Mouse (Mus musculus) midbrain, embryonic 12.5 days (tissue): ENCODE data around the gene Eif4enif1. TPM values are rescaled to one million over a fixed set of nuclear protein-coding genes. Genes with fewer than 3 reads are reported as not detected.
"Not testable (repeated sequence)": the region's sequence is repeated elsewhere in the genome, so short reads cannot be mapped to it uniquely, and the experiment has no call there.

Source experiments
- ATAC-seq: fragments of 200-750 bp; cut with Nextera tagmentation; 2 replicates; pipeline ENCODE4 v1.8.0; 2017; ENCODE audit warnings: low read depth, moderate TSS enrichment, moderate library complexity; ENCODE audit not compliant: low FRiP score
- H3K27ac ChIP-seq: fragments of 300-500 bp; sonication (generic); replicated peaks from 2 replicates; pipeline ENCODE4 v1.5.1; 2016; ENCODE audit warnings: mild to moderate bottlenecking
- H3K27me3 ChIP-seq: fragments of 300-500 bp; sonication (generic); 2 replicates; pipeline ENCODE4 v1.6.1; 2016; ENCODE audit warnings: mild to moderate bottlenecking
- H3K36me3 ChIP-seq: fragments of 300-500 bp; sonication (generic); 2 replicates; pipeline ENCODE4 v1.6.1; 2016
- H3K4me1 ChIP-seq: fragments of 300-500 bp; sonication (generic); 2 replicates; pipeline ENCODE4 v1.6.1; 2016
- H3K4me2 ChIP-seq: fragments of 300-500 bp; sonication (generic); replicated peaks from 2 replicates; pipeline ENCODE4 v1.6.1; 2016; ENCODE audit warnings: mild to moderate bottlenecking, moderate library complexity
- H3K4me3 ChIP-seq: fragments of 300-500 bp; sonication (generic); 2 replicates; pipeline ENCODE4 v1.5.1; 2016; ENCODE audit warnings: mild to moderate bottlenecking
- H3K9ac ChIP-seq: fragments of 300-500 bp; sonication (generic); replicated peaks from 2 replicates; pipeline ENCODE4 v1.6.1; 2016; ENCODE audit warnings: mild to moderate bottlenecking, moderate library complexity
- H3K9me3 ChIP-seq: fragments of 300-500 bp; sonication (generic); 2 replicates; pipeline ENCODE4 v1.6.1; 2016; ENCODE audit warnings: mild to moderate bottlenecking
- WGBS: fragments of 180-500 bp; shearing (Covaris S2); methylation state at CpG from one replicate; pipeline ENCODE4 v1.1.7; 2016; 5-methylcytosine and 5-hydroxymethylcytosine counted together
- polyA plus RNA-seq: library from polyadenylated mRNA; unstranded; fragments of >200 nt; fragmentation: Nextera tagmentation; extraction: Ambion mirVana; gene quantifications from 2 replicates; pipeline ENCODE4 v1.2.1, GENCODE M21; 2016

Eif4enif1 gene
- polyA plus RNA-seq, 1 experiment from 2014 or later: 60.9 TPM

DNA sequence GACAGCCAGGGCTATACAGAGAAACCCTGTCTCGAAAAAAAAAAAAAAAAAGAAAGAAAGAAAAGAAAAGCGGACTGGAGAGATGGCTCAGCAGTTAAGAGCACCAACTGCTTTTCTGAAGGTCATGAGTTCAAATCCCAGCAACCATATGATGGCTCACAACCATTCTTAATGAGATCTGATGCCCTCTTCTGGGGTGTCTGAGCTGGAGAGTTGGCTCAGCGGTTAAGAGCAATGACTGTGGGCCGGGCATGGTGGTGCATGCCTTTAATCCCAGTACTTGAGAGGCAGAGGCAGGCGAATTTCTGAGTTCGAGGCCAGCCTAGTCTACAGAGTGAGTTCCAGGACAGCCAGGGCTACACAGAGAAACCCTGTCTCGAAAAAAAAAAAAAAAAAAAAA is 1.6 kb upstream of the Eif4enif1 start:
- not testable (repeated sequence) for H3K9me3 ChIP-seq, ATAC-seq, H3K27me3 ChIP-seq, H3K4me1 ChIP-seq, H3K4me2 ChIP-seq, H3K36me3 ChIP-seq, H3K27ac ChIP-seq, H3K9ac ChIP-seq, H3K4me3 ChIP-seq
- WGBS: 87% methylated on average over 5 of the region's 7 CpGs

DNA sequence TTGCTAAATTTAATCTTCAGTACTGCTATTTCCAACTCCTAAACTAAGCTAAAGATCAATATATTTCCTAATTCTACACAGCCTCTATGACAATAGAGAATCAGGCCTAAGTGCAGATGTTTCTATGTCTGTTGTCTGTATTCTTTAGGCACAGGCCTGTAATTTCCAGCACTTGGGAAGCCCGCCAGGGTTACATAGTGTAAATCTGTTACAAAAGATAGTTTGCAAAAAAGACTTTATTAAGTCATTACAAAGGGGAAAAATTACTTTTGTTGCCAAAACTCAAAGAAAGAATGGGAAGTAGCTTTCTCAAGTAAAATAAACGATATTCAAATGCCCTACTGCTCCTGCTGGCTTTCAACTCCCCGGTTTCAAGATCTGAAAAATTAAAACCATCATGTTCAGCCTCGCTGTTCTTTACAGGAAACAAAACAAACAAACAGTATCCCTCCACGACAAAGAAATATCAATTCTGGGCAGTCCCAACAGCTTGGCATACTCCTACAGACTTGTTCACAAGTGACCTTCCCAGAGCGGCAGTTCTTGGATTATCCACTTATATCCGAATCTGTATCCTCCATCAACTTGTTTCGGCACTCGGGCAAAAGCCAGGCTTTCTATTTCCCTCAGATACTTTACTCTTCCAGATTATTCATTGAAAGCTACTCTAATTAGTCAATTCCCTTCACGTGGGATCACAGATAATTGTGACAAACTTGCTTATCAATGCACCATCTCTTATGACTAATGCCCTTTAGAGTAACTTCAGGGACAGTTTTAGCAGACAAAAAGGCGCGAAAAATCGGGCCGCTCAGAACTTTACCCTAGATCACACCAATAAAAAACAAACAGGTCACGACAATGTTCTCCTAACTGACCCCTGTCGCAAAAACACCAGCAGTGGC is 614 bp upstream of the Eif4enif1 start:
- peaks cover 18% of the 10 kb centered on the region for H3K36me3 ChIP-seq
- no peak for ATAC-seq
- H3K9me3 ChIP-seq: no peaks in the 10 kb centered on the region
- no peak overlapping the region for H3K9ac ChIP-seq
- peak overlapping the region; percentile 27 for H3K4me2 ChIP-seq
- peak overlapping the region; percentile 42 for H3K4me3 ChIP-seq
- peak overlapping the region; percentile 35; the same call in 1 of the 2 replicates for H3K27ac ChIP-seq
- H3K27me3 ChIP-seq: no peaks in the 10 kb centered on the region
- 10% methylated on average over 16 of the region's 16 CpGs for WGBS
- peaks cover 7% of the 10 kb centered on the region for H3K4me1 ChIP-seq

DNA sequence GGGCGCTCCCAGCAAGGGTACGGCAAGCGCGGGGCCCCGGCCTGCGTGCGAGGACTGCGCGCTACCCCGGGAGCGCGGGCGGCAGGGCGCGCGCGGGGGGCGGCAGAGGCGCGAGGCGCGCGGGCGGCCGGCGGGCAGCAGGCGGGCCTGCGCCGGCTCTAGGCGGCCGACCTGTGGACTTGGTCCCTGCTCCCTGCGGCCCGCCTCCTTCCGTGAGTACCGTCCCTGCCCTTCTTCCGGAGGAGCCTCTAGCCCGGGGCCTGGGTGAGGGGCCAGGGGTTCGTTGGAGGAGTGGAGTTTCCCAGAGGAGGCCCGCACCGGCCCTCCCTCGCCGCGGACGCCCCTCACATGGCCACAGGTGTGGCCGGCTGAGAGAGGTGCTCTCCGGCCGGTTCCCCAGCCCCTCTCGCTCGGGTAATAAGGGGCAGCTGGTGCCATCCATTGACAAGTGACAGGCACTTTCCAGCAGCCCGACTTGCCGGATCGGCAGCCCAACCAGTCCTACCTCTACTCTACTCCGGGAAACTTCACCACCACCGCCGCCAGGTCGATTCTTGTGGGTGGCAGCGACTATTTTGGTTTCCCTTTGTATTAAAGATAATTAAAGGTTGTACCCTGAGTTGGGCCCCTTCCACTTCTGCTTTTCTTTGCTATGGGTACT is 719 bp downstream of the Eif4enif1 start:
- H3K9ac ChIP-seq: peak overlapping the region; percentile 40
- WGBS: 1% methylated on average over 34 of the region's 57 CpGs
- peaks cover 7% of the 10 kb centered on the region for H3K4me1 ChIP-seq
- peak overlapping the region; percentile 42 for H3K4me2 ChIP-seq
- H3K36me3 ChIP-seq: peaks cover 30% of the 10 kb centered on the region
- H3K27ac ChIP-seq: peak overlapping the region; percentile 16; the same call in 1 of the 2 replicates
- H3K27me3 ChIP-seq: no peaks in the 10 kb centered on the region
- H3K9me3 ChIP-seq: no peaks in the 10 kb centered on the region
- peak; percentile 35 for ATAC-seq
- peak overlapping the region; percentile 42 for H3K4me3 ChIP-seq

GRCm38 (mm10) chr11:3203771-3204170 is 1.6 kb downstream of the Eif4enif1 start:
- WGBS: 90% methylated on average over 2 of the region's 2 CpGs

GRCm38 (mm10) chr11:3205207-3205606 is 3.0 kb downstream of the Eif4enif1 start:
- 93% methylated on average over 3 of the region's 3 CpGs for WGBS
- Histone ChIP-seq H3K36me3 (peaks cover 48% of the 10 kb centered on the region), H3K4me3 (no peak overlapping the region), H3K4me2 (no peak overlapping the region), H3K4me1 (peaks cover 7% of the 10 kb centered on the region), H3K9ac (no peak overlapping the region), H3K27ac (no peak overlapping the region), H3K9me3 (no peaks in the 10 kb centered on the region), H3K27me3 (no peaks in the 10 kb centered on the region)
- no peak for ATAC-seq

More at GRCm38 (mm10) chr11:3203771-3204170, 1.6 kb downstream of the Eif4enif1 start:
- ATAC-seq: no peak
- Histone ChIP-seq H3K27me3 (no peaks in the 10 kb centered on the region), H3K9me3 (no peaks in the 10 kb centered on the region), H3K4me1 (peaks cover 7% of the 10 kb centered on the region), H3K9ac (no peak overlapping the region), H3K4me3 (peak overlapping the region; percentile 42; the same call in 1 of the 2 replicates), H3K4me2 (peak overlapping the region; percentile 42), H3K36me3 (peaks cover 37% of the 10 kb centered on the region), H3K27ac (no peak overlapping the region)

- Histone ChIP-seq H3K4me2 (no peak overlapping the region), H3K36me3 (peaks cover 56% of the 10 kb centered on the region), H3K27ac (no peak overlapping the region), H3K4me3 (no peak overlapping the region), H3K27me3 (no peaks in the 10 kb centered on the region), H3K9ac (no peak overlapping the region), H3K4me1 (peaks cover 7% of the 10 kb centered on the region), H3K9me3 (no peaks in the 10 kb centered on the region)
- ATAC-seq: no peak
- 89% methylated on average over 3 of the region's 3 CpGs for WGBS
These were observed 4.6 kb downstream of the Eif4enif1 start for GRCm38 (mm10) chr11:3206783-3207182.

DNA sequence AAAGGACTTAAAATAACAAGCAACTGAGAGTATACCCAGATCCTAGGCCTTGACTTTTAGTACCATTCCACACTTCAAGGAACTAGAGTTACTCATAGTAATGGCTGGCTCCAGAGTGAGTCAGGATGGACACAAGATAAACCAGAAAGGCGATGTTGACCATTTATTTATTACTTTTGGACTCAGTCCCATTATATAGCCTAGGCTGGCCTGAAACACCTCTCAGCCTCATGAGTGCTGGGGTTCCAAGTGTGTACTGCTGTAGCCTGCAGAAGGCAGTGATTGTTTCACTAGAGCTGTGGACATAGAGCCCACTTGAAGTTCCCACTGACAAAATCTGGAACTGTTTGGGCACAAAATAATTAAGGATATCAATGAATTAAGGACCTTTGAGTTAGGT is 10.3 kb downstream of the Eif4enif1 start:
- Histone ChIP-seq H3K27me3 (no peaks in the 10 kb centered on the region), H3K9me3 (no peaks in the 10 kb centered on the region), H3K4me3 (no peak overlapping the region), H3K36me3 (peaks cover 73% of the 10 kb centered on the region), H3K4me1 (no peaks in the 10 kb centered on the region), H3K9ac (no peak overlapping the region), H3K4me2 (no peak overlapping the region), H3K27ac (no peak overlapping the region)
- 89% methylated on average over 1 of the region's 1 CpGs for WGBS
- ATAC-seq: no peak

- H3K4me3 ChIP-seq: no peak overlapping the region
- WGBS: 74% methylated on average over 5 of the region's 5 CpGs
- H3K9me3 ChIP-seq: no peaks in the 10 kb centered on the region
- H3K36me3 ChIP-seq: peaks cover 76% of the 10 kb centered on the region
- ATAC-seq: no peak
- H3K9ac ChIP-seq: no peak overlapping the region
- H3K4me1 ChIP-seq: no peaks in the 10 kb centered on the region
- H3K4me2 ChIP-seq: no peak overlapping the region
- H3K27me3 ChIP-seq: no peaks in the 10 kb centered on the region
- no peak overlapping the region for H3K27ac ChIP-seq
These were observed 20.9 kb downstream of the Eif4enif1 start for GRCm38 (mm10) chr11:3223105-3223504.

GRCm38 (mm10) chr11:3227113-3227512 is 24.9 kb downstream of the Eif4enif1 start:
- H3K4me3 ChIP-seq: no peak overlapping the region
- no peak overlapping the region for H3K9ac ChIP-seq
- ATAC-seq: no peak
- H3K27ac ChIP-seq: no peak overlapping the region
- no peaks in the 10 kb centered on the region for H3K27me3 ChIP-seq
- no peaks in the 10 kb centered on the region for H3K9me3 ChIP-seq
- no peaks in the 10 kb centered on the region for H3K4me1 ChIP-seq
- peaks cover 78% of the 10 kb centered on the region for H3K36me3 ChIP-seq
- H3K4me2 ChIP-seq: no peak overlapping the region
- WGBS: 96% methylated on average over 3 of the region's 3 CpGs

- peaks cover 84% of the 10 kb centered on the region for H3K36me3 ChIP-seq
- H3K4me1 ChIP-seq: no peaks in the 10 kb centered on the region
- H3K27ac ChIP-seq: no peak overlapping the region
- H3K4me3 ChIP-seq: no peak overlapping the region
- H3K4me2 ChIP-seq: no peak overlapping the region
- ATAC-seq: no peak
- no peaks in the 10 kb centered on the region for H3K9me3 ChIP-seq
- WGBS: 96% methylated on average over 3 of the region's 3 CpGs
- no peak overlapping the region for H3K9ac ChIP-seq
- no peaks in the 10 kb centered on the region for H3K27me3 ChIP-seq
These were observed 30.1 kb downstream of the Eif4enif1 start for GRCm38 (mm10) chr11:3232248-3232647.

DNA sequence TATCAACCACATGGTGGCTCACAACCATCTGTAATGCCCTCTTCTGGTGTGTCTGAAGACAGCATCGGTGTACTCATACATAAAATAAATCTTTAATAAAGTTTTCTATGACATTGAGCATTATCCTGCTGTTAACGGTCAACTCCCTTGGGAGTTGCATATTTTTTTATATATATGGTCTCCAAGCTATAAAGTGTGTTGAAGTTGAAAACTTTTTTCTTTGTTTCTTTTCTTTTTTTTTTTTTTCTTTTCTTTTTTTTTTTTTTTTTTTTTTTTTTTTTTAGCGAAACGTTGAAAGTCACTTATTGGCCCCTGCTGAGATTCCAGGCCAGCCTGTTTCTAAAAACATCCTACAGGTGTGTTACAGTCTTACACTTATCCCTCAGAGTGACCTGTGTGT is 31.5 kb downstream of the Eif4enif1 start:
- no peak overlapping the region for H3K9ac ChIP-seq
- no peaks in the 10 kb centered on the region for H3K9me3 ChIP-seq
- no peaks in the 10 kb centered on the region for H3K4me1 ChIP-seq
- peaks cover 90% of the 10 kb centered on the region for H3K36me3 ChIP-seq
- no peak overlapping the region for H3K4me2 ChIP-seq
- H3K27me3 ChIP-seq: no peaks in the 10 kb centered on the region
- no peak overlapping the region for H3K4me3 ChIP-seq
- no peak overlapping the region for H3K27ac ChIP-seq
- ATAC-seq: no peak
- 95% methylated on average over 4 of the region's 4 CpGs for WGBS

- WGBS: 94% methylated on average over 5 of the region's 5 CpGs
These were observed 33.1 kb downstream of the Eif4enif1 start for GRCm38 (mm10) chr11:3235277-3235676.

More at GRCm38 (mm10) chr11:3235277-3235676, 33.1 kb downstream of the Eif4enif1 start:
- Histone ChIP-seq H3K9ac (no peak overlapping the region), H3K4me2 (no peak overlapping the region), H3K27ac (no peak overlapping the region), H3K36me3 (peaks cover 92% of the 10 kb centered on the region), H3K4me3 (no peak overlapping the region), H3K4me1 (no peaks in the 10 kb centered on the region), H3K9me3 (no peaks in the 10 kb centered on the region), H3K27me3 (no peaks in the 10 kb centered on the region)
- no peak for ATAC-seq
